ENCODE assay signal across 22 mouse cellular contexts in the genomic region with DNA sequence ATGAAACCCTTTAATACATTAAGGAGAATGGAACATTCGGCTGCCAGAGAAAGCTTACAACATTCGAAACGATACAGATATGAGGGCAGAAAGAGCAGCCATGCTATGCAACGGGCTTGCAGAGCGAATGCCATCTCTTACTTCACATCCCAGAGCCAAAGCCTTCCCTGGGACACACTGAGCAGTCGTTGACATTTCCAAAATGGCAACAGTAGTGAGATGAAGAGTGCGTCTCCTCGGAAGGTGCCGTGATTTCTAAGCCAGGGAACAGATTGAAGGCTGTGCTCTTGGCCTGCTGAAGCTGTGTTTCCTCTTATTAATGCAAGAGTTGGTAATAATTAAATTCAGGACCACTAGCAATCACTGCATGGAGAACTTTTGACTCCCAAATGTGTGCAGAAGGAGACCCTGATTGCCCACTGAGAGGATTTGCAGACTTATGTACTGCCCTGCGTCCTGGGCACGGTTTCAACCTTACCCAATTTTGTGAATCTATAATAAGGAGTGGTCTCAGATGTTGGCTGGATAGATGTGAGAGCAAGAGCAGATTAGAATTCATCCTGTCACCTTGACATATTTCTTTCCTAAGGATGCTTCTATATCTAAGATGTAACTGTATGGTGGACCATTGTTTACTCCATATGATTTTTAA.
DNase-seq lines count a peak whose midpoint lies in the region; ATAC-seq and TF ChIP-seq lines count a peak whose summit lies in the region.
"Had no signal": no experiment of that assay in that cellular context is flagged by ENCODE, and none has a peak within 500 bp of the region (broad histone marks: within the 10 kb centered on the region; RNA-seq: fewer than 3 reads in every experiment).

No protein-coding gene starts in this region.

- H3K9ac ChIP-seq in forebrain, embryonic 16.5 days (replicated peaks; ENCODE audit: low read depth, low read length): no peak overlapping the region
- H3K9ac ChIP-seq in forebrain, embryonic 14.5 days (ENCODE audit: low read length): no peak overlapping the region
- no peak overlapping the region for H3K9ac ChIP-seq in forebrain, postnatal 0 days

- no peaks in the 10 kb centered on the region for H3K36me3 ChIP-seq in forebrain, embryonic 16.5 days (ENCODE audit: control insufficient read depth, insufficient read depth)
- H3K36me3 ChIP-seq in forebrain, embryonic 14.5 days (ENCODE audit: control insufficient read depth, insufficient read depth, low read length): no peaks in the 10 kb centered on the region
- H3K36me3 ChIP-seq in forebrain, postnatal 0 days (ENCODE audit: insufficient read depth): no peaks in the 10 kb centered on the region
- no peaks in the 10 kb centered on the region for H3K36me3 ChIP-seq in forebrain, embryonic 10.5 days (replicated peaks)
- H3K36me3 ChIP-seq: G1E had no signal

- no peak overlapping the region for H3K4me3 ChIP-seq in forebrain, embryonic 16.5 days (replicated peaks; ENCODE audit: low read length)
- H3K4me3 ChIP-seq in forebrain, embryonic 14.5 days (ENCODE audit: low read depth, low read length): no peak overlapping the region
- no peak overlapping the region for H3K4me3 ChIP-seq in forebrain, postnatal 0 days (ENCODE audit: low read depth, low read length)
- no peak overlapping the region for H3K4me3 ChIP-seq in forebrain, embryonic 10.5 days

- no peaks in the 10 kb centered on the region for H3K27me3 ChIP-seq in forebrain, embryonic 16.5 days (replicated peaks; ENCODE audit: control insufficient read depth, insufficient read depth, low read length)
- no peaks in the 10 kb centered on the region for H3K27me3 ChIP-seq in forebrain, embryonic 14.5 days (replicated peaks; ENCODE audit: control insufficient read depth, insufficient read depth, low read length)
- H3K27me3 ChIP-seq in forebrain, postnatal 0 days (ENCODE audit: insufficient read depth, low read length): no peaks in the 10 kb centered on the region
- H3K27me3 ChIP-seq in forebrain, embryonic 10.5 days (ENCODE audit: poor library complexity, severe bottlenecking): no peaks in the 10 kb centered on the region

- peak; percentile 81 to 86 for DNase-seq in cerebellum, postnatal 10 days
- DNase-seq in cerebellum, postnatal 14 days: peak; percentile 69 to 71
- DNase-seq in cerebellum, postnatal 4 days (ENCODE audit: low spot score in 2 of 2): no peak
- no peak for DNase-seq in forebrain, embryonic 14.5 days (ENCODE audit: low spot score)
- peak; percentile 19 for DNase-seq in forebrain, postnatal 0 days
- no peak for DNase-seq in forebrain, embryonic 10.5 days (ENCODE audit: extremely low spot score, low spot score)
- DNase-seq: adrenal gland, adult 2 months; adrenal gland, adult 8-10 months; adrenal gland, postnatal 10 days; adrenal gland, postnatal 14 days; adrenal gland, postnatal 25 days; adrenal gland, postnatal 36 days; B cell, adult 2 months; cerebellum, adult 11 months; cerebellum, adult 11-12 months; cerebellum, adult 18-20 months had no signal

- H3K9me3 ChIP-seq in forebrain, embryonic 16.5 days (ENCODE audit: control insufficient read depth, low read length): no peaks in the 10 kb centered on the region
- no peaks in the 10 kb centered on the region for H3K9me3 ChIP-seq in forebrain, embryonic 14.5 days (replicated peaks; ENCODE audit: control insufficient read depth, low read length)
- no peaks in the 10 kb centered on the region for H3K9me3 ChIP-seq in forebrain, postnatal 0 days (ENCODE audit: low read length)
- no peaks in the 10 kb centered on the region for H3K9me3 ChIP-seq in forebrain, embryonic 10.5 days

- no peak for ATAC-seq in cerebellum, adult (ENCODE audit: insufficient number of reproducible peaks, low FRiP score, low TSS enrichment)
- ATAC-seq in forebrain, embryonic 16.5 days: peak; percentile 62
- no peak for ATAC-seq in forebrain, embryonic 14.5 days
- ATAC-seq in forebrain, postnatal 0 days: peak; percentile 48; the same call in 1 of the 2 replicates
- ATAC-seq: activated CD4-positive, CD25-positive, alpha-beta regulatory T cell, adult 4 months; CD4-positive, CD25-positive, alpha-beta regulatory T cell, adult 4 months; Patski had no signal

- 78% methylated on average over 11 of the region's 11 CpGs for WGBS in forebrain, embryonic 16.5 days
- WGBS in forebrain, embryonic 14.5 days: 90% methylated on average over 11 of the region's 11 CpGs
- 69% methylated on average over 11 of the region's 11 CpGs for WGBS in forebrain, postnatal 0 days
- WGBS in forebrain, embryonic 10.5 days: 93% methylated on average over 11 of the region's 11 CpGs

- H3K27ac ChIP-seq in forebrain, embryonic 16.5 days (ENCODE audit: low read length): no peak overlapping the region
- H3K27ac ChIP-seq in forebrain, embryonic 14.5 days (ENCODE audit: low read depth, low read length): no peak overlapping the region
- H3K27ac ChIP-seq in forebrain, postnatal 0 days (ENCODE audit: low read depth, low read length): no peak overlapping the region
- no peak overlapping the region for H3K27ac ChIP-seq in forebrain, embryonic 10.5 days

- no peaks in the 10 kb centered on the region for H3K4me1 ChIP-seq in forebrain, embryonic 16.5 days (replicated peaks; ENCODE audit: control insufficient read depth, insufficient read depth, low read length)
- H3K4me1 ChIP-seq in forebrain, embryonic 14.5 days (ENCODE audit: control insufficient read depth, insufficient read depth, low read length): no peaks in the 10 kb centered on the region
- no peaks in the 10 kb centered on the region for H3K4me1 ChIP-seq in forebrain, postnatal 0 days (ENCODE audit: insufficient read depth)
- no peaks in the 10 kb centered on the region for H3K4me1 ChIP-seq in forebrain, embryonic 10.5 days

- H3K4me2 ChIP-seq in forebrain, embryonic 16.5 days (ENCODE audit: low read length): no peak overlapping the region
- H3K4me2 ChIP-seq in forebrain, embryonic 14.5 days (ENCODE audit: low read length): no peak overlapping the region
- no peak overlapping the region for H3K4me2 ChIP-seq in forebrain, postnatal 0 days (ENCODE audit: low read depth)

- TF ChIP-seq CTCF in forebrain, postnatal 0 days (IDR thresholded peaks at IDR 0.05; ENCODE audit: low read depth): no peak

Comparison
In these comparisons a context has a peak if more than half of its experiments do, and no peak if none do; other contexts are left out.
1. DNase-seq: peak in cerebellum, postnatal 10 days (2 of 2), cerebellum, postnatal 14 days (2 of 2) and forebrain, postnatal 0 days (single experiment); none in cerebellum, postnatal 4 days (0 of 2), forebrain, embryonic 14.5 days (single experiment) and forebrain, embryonic 10.5 days (single experiment).
2. ATAC-seq: peak in forebrain, embryonic 16.5 days (single experiment) and forebrain, postnatal 0 days (single experiment); none in cerebellum, adult (single experiment) and forebrain, embryonic 14.5 days (single experiment).